Mouse (Mus musculus) forebrain, embryonic 13.5 days (tissue): ENCODE measurements at regions not wholly inside any gene's neighbourhood (a gene's known extent, or its start where the extent isn't known, plus 50 kb on each side); places are given as distances from the start of the nearest gene placed in this dataset.

Experiments
- ATAC-seq: fragments of 200-750 bp; cut with Nextera tagmentation; 2 replicates; pipeline ENCODE4 v1.8.0; 2017
- H3K27ac ChIP-seq: fragments of 300-500 bp; sonication (generic); 2 replicates; pipeline ENCODE4 v1.5.1; 2015; ENCODE audit warnings: inconsistent platforms, mild to moderate bottlenecking, moderate library complexity
- H3K27me3 ChIP-seq: fragments of 300-500 bp; sonication (generic); 2 replicates; pipeline ENCODE4 v1.6.1; 2015; ENCODE audit warnings: mild to moderate bottlenecking, inconsistent platforms
- H3K36me3 ChIP-seq: fragments of 300-500 bp; sonication (generic); 2 replicates; pipeline ENCODE4 v1.6.1; 2015; ENCODE audit warnings: mild to moderate bottlenecking, inconsistent platforms; ENCODE audit not compliant: poor library complexity, severe bottlenecking
- H3K4me1 ChIP-seq: fragments of 300-500 bp; sonication (generic); 2 replicates; pipeline ENCODE4 v1.6.1; 2015; ENCODE audit warnings: inconsistent platforms
- H3K4me2 ChIP-seq: fragments of 300-500 bp; sonication (generic); 2 replicates; pipeline ENCODE4 v1.6.1; 2015; ENCODE audit warnings: inconsistent platforms, mild to moderate bottlenecking, moderate library complexity
- H3K4me3 ChIP-seq: fragments of 300-500 bp; sonication (generic); 2 replicates; pipeline ENCODE4 v1.5.1; 2015; ENCODE audit warnings: mild to moderate bottlenecking, inconsistent platforms
- H3K9ac ChIP-seq: fragments of 300-500 bp; sonication (generic); 2 replicates; pipeline ENCODE4 v1.6.1; 2015; ENCODE audit warnings: mild to moderate bottlenecking, inconsistent platforms
- H3K9me3 ChIP-seq: fragments of 300-500 bp; sonication (generic); replicated peaks from 2 replicates; pipeline ENCODE4 v1.6.1; 2016; ENCODE audit warnings: inconsistent platforms
- WGBS: fragments of 180-500 bp; shearing (Covaris S2); methylation state at CpG from one replicate; pipeline ENCODE4 v1.1.7; 2015; 5-methylcytosine and 5-hydroxymethylcytosine counted together

DNA sequence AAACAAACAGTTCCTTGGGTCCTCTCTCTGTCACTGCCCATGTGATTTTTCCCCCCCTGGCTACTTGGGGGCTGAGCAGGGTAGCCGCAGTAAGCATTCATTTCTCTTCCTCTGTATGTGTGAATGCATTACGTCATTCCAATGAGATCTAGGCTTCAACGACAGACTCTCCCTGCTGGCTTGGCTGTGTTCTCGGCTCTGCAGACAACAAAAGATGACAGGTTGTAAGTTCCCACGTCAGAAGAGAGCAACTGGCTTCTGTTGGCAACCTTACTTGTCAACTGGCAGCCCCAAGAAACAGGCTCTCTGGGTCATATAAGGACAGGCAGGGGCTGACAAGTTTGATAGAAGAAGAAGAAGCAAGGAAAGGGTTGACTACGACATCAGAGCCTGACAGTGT, 423.4 kb downstream of the Sorl1 start:
- no peaks in the 10 kb centered on the region for H3K36me3 ChIP-seq
- H3K4me3 ChIP-seq = no peak overlapping the region
- peak; percentile 68 for ATAC-seq
- no peaks in the 10 kb centered on the region for H3K9me3 ChIP-seq
- H3K27ac ChIP-seq = peak overlapping the region; percentile 96
- H3K9ac ChIP-seq = no peak overlapping the region
- WGBS = 10% methylated on average over 6 of the region's 6 CpGs
- no peak overlapping the region for H3K4me2 ChIP-seq
- H3K27me3 ChIP-seq = no peaks in the 10 kb centered on the region
- H3K4me1 ChIP-seq = peaks cover 86% of the 10 kb centered on the region

DNA sequence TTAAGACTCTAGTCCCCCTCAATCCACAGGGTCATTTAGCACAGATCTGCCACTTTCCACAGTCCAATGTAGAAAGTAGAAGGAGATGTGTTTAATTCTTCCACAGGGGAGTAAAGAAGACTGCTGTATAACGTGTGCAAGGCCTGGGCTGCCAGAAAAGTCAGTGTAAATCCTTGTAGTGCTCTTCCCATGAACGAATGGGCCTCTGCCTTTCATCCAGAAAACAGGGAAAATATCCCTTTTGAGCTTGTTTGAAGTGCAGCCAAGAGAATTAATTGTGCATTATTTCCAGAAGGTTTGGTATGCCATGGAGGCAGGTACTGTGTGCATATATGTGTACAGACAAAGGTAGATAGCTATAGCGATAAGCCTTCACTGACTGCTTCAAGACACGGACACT, 425.1 kb downstream of the Sorl1 start:
- ATAC-seq = no peak
- Histone ChIP-seq H3K9ac (peak overlapping the region; percentile 45; the same call in 1 of the 2 replicates), H3K4me1 (peaks cover 83% of the 10 kb centered on the region), H3K27me3 (no peaks in the 10 kb centered on the region), H3K36me3 (no peaks in the 10 kb centered on the region), H3K4me3 (no peak overlapping the region), H3K4me2 (peak overlapping the region; percentile 27), H3K27ac (peak overlapping the region; percentile 96), H3K9me3 (no peaks in the 10 kb centered on the region)
- 25% methylated on average over 4 of the region's 4 CpGs for WGBS

DNA sequence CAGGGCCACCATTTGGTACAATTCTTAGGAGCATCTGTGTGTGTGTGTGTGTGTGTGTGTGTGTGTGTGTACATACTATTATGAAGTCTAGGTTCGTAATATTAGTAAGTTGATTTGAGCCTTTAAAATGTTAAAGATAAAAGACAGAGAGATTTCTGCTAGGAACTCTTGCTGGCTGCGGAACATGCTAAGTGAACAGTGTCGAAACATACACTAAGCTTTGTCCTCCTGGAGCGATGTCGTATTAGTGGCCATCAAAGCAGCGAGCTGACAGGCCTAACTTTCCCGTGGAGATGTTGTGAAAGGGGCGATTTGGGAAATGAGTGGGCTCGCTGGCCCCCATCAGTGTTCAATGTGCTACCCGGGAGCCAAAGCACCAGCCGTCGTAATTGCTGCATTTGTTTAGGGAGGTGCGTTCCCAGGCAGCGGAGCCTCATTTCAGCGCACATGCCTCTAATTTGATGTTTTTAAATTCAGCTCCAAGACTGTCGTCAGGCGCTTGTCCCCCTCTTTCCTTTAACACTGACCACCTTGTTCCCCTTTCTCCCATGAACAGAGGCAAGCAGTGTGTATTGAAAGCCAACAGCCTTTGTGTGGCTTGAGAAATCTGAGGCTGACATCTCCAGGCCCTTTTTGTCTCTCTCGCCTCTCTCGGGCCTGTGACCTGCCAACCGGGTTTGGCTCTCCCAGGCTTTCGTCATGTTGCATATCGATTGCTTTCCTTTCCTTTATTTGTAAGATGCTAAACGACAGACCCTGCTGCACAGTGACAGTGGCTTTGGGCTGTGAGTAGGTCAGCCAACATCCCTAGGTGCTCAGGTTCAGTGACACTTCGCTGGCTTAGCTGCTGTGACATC, 426.3 kb downstream of the Sorl1 start:
- Histone ChIP-seq H3K27ac (peak overlapping the region; percentile 96), H3K9ac (peak overlapping the region; percentile 40), H3K4me1 (peaks cover 72% of the 10 kb centered on the region), H3K27me3 (no peaks in the 10 kb centered on the region), H3K4me2 (peak overlapping the region; percentile 26), H3K9me3 (no peaks in the 10 kb centered on the region), H3K36me3 (no peaks in the 10 kb centered on the region), H3K4me3 (no peak overlapping the region)
- peak; percentile 86 for ATAC-seq
- 8% methylated on average over 24 of the region's 24 CpGs for WGBS

DNA sequence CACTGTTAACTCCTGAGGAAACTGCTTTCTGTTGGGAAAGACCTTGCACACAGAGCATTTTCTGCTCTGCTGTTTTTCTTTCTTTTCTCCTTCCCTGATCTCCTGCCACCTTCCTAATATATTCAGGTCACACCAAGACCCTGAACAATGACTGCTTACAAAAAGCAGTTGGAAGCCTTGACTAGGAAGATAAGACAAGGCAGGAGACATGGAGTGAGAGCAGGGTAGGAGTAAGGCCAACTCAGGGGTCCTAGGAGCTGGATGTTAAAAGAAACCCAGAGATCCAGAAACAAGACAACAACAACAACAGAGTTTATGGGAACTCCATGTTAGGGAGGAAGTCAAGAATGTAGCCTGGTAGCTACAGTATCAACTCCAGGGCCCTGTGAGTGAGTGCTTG, 426.9 kb downstream of the Sorl1 start:
- peak overlapping the region; percentile 26; the same call in 1 of the 2 replicates for H3K4me2 ChIP-seq

DNA sequence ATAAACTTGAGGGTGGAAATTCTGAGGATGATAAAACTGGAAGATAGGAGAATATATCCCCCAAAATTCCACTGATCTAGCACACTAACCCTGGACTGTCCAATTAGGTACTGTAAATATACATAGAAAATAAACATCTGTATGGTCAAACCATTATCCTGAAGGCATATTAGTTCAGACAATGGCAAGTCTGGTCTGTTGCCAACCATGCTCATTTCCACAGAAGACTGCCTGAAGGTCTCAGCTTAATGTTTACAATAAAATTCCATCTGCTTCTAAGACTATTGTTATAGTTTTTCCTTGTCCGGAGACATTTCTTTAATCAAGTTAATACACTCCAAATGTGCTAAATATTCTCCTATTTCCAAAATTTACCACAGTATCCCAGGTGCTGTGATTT, 441.2 kb downstream of the Sorl1 start:
- Histone ChIP-seq H3K4me2 (no peak overlapping the region), H3K27ac (no peak overlapping the region), H3K4me1 (no peaks in the 10 kb centered on the region), H3K27me3 (no peaks in the 10 kb centered on the region), H3K36me3 (no peaks in the 10 kb centered on the region), H3K9ac (no peak overlapping the region), H3K9me3 (no peaks in the 10 kb centered on the region), H3K4me3 (no peak overlapping the region)
- WGBS = 90% methylated on average over 1 of the region's 1 CpGs
- no peak for ATAC-seq

More for the DNA sequence above, 426.9 kb downstream of the Sorl1 start:
- ATAC-seq = peak; percentile 34; the same call in 1 of the 2 replicates
- no peak overlapping the region for H3K9ac ChIP-seq
- H3K27me3 ChIP-seq = no peaks in the 10 kb centered on the region
- H3K4me3 ChIP-seq = no peak overlapping the region
- H3K36me3 ChIP-seq = no peaks in the 10 kb centered on the region
- peaks cover 65% of the 10 kb centered on the region for H3K4me1 ChIP-seq
- no peaks in the 10 kb centered on the region for H3K9me3 ChIP-seq
- peak overlapping the region; percentile 96 for H3K27ac ChIP-seq

DNA sequence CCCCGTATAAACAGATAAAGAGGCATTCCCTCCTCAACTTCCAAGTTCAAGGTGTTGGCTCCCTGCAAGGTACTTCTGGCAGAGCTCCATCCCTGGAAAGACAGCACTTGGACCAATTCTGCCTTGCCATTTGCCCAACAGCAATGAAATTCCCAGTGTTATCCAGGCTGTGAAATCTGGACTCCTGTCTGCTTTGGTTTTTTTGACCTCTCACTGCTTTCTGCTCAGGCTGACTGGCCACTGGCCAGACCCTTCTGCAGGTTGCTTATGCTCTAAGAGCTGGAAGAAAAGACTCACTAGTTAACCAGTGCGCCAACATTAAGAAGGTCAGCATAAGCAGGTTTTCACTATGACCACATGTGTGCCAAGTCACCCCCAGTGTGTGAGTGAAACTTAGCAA, 448.4 kb downstream of the Sorl1 start:
- H3K4me2 ChIP-seq = no peak overlapping the region
- H3K27me3 ChIP-seq = no peaks in the 10 kb centered on the region
- no peak for ATAC-seq
- H3K36me3 ChIP-seq = no peaks in the 10 kb centered on the region
- WGBS = 90% methylated on average over 2 of the region's 2 CpGs
- peaks cover 6% of the 10 kb centered on the region; the same call in 1 of the 2 replicates for H3K4me1 ChIP-seq
- H3K9ac ChIP-seq = no peak overlapping the region
- no peaks in the 10 kb centered on the region for H3K9me3 ChIP-seq
- no peak overlapping the region for H3K27ac ChIP-seq
- H3K4me3 ChIP-seq = no peak overlapping the region

DNA sequence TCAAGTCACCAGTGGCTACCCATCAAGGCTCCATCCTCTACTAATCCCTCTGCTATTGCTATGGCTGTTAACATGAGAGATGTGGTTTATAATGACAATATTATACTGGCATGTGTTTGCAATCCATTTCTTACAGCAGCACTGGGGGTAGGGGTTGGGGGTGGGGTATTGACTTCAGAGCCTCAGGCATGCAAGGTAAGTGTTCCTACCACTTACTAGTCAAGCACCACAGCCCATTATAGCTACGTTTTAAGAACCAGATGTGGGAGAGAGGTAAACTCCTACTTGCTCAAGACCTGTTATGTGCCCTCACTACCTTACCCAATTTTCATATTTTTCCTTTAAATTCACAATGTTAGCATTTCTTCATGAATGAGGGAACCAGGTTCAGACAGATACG, 451.1 kb downstream of the Sorl1 start:
- Histone ChIP-seq H3K27ac (no peak overlapping the region), H3K36me3 (no peaks in the 10 kb centered on the region), H3K9me3 (no peaks in the 10 kb centered on the region), H3K4me3 (no peak overlapping the region), H3K27me3 (no peaks in the 10 kb centered on the region), H3K4me2 (no peak overlapping the region), H3K9ac (no peak overlapping the region), H3K4me1 (peaks cover 6% of the 10 kb centered on the region; the same call in 1 of the 2 replicates)
- 78% methylated on average over 2 of the region's 2 CpGs for WGBS
- ATAC-seq = no peak

DNA sequence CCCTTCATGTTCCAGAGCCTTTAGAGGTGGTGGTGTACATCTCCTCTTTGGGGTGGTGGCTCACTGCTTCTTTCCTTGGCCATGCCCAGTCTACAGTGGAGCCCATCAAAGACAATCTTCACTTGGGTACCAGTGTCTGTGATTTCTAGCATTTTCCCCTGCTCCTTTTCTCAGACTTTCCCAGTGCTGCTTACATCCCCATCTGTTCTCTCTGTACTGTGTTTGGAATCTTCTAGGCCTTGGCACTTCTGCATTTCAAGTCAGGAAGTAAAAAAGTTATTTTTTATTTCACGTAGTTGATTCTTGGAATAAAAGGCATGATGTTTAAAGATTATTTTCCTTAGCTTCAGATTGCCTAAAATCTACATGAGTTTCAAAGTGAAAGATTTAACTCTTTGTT, 455.4 kb downstream of the Sorl1 start:
- Histone ChIP-seq H3K9me3 (no peaks in the 10 kb centered on the region), H3K4me2 (no peak overlapping the region), H3K4me3 (no peak overlapping the region), H3K36me3 (no peaks in the 10 kb centered on the region), H3K9ac (no peak overlapping the region), H3K4me1 (peaks cover 10% of the 10 kb centered on the region), H3K27ac (no peak overlapping the region), H3K27me3 (no peaks in the 10 kb centered on the region)
- WGBS = 95% methylated on average over 1 of the region's 1 CpGs
- no peak for ATAC-seq

DNA sequence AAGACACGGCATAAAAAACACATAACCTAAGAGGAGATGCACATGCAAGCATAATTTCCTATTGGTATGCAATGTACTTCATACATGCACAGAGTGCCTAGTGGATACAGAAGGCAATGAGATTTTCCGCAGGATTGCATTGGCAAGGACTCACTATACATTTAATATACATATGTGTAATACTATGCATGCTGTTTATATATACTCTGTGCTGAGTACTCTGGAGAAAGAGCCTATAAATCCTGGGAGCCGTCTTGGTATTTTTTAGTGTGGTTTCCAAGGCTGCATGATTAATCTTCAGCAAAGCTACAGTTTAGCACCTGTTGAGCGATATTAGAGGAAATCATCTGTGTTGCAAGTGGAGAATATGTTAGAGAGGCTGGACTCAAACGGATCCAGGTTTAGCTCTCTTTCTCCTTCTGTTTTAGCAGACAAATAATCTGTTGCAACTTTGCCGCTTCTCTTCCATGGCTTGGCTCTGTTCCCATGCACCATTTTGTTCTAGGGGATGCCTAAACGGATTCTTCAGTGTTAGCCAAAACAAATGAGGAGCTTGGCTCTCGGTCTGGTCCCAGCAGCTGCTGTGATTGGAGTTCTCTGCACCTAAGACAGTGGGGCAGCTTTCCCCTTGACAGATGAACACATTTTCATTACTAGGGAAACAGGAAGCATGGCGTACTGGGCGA, 459.0 kb downstream of the Sorl1 start:
- H3K4me2 ChIP-seq = no peak overlapping the region
- H3K27ac ChIP-seq = 0 out of 2 replicates have a peak overlapping the region, but pooled peaks have one; percentile 31
- H3K9me3 ChIP-seq = no peaks in the 10 kb centered on the region
- WGBS = 72% methylated on average over 10 of the region's 10 CpGs
- H3K36me3 ChIP-seq = no peaks in the 10 kb centered on the region
- peak; percentile 93 for ATAC-seq
- no peak overlapping the region for H3K4me3 ChIP-seq
- H3K9ac ChIP-seq = no peak overlapping the region
- H3K4me1 ChIP-seq = peaks cover 10% of the 10 kb centered on the region
- H3K27me3 ChIP-seq = no peaks in the 10 kb centered on the region

DNA sequence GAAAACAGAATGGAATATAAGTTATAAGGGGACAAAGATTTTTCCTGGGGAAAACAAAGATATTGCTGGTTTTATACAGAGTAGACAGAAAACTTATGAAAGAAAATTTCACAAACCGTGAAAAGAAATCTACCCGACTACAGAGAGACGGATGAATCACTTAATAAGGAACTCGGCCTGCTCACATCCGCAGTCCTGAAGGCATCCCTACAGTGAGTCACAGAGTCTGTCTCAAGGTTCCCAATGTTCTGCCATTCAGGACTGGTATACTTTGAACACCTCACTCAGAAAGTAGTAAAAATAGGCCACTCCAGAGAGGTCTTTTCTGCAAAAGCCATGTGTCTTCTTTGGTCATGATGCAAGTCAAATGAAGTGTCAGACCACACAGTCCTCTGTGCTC, 463.5 kb downstream of the Sorl1 start:
- Histone ChIP-seq H3K4me2 (no peak overlapping the region), H3K9me3 (no peaks in the 10 kb centered on the region), H3K27me3 (no peaks in the 10 kb centered on the region), H3K4me3 (no peak overlapping the region), H3K27ac (no peak overlapping the region), H3K9ac (no peak overlapping the region), H3K4me1 (peaks cover 6% of the 10 kb centered on the region), H3K36me3 (no peaks in the 10 kb centered on the region)
- ATAC-seq = no peak
- WGBS = 93% methylated on average over 5 of the region's 5 CpGs

DNA sequence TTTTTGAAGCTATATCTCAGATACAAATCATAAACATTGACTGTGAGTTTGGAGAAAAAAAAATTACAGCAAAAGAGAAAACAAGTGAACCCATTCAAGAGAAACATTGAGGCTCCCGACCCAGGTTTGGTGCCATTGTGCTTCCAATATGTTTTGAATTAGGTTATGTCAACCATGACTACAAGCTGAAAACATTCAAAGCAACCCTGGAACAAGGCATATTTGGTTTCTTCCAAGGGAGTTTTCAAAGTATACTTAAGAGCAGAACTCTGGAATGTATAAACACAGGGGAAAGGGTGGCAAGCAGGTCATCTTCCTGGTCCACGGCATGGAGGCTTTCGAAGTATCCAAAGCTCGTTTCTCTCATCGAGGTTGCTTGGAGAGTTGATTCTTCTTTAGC, 464.1 kb downstream of the Sorl1 start:
- Histone ChIP-seq H3K4me3 (no peak overlapping the region), H3K9ac (no peak overlapping the region), H3K4me2 (no peak overlapping the region), H3K36me3 (no peaks in the 10 kb centered on the region), H3K27ac (no peak overlapping the region), H3K9me3 (no peaks in the 10 kb centered on the region), H3K4me1 (peaks cover under 1% of the 10 kb centered on the region; the same call in 1 of the 2 replicates), H3K27me3 (no peaks in the 10 kb centered on the region)
- ATAC-seq = no peak
- 87% methylated on average over 5 of the region's 5 CpGs for WGBS

DNA sequence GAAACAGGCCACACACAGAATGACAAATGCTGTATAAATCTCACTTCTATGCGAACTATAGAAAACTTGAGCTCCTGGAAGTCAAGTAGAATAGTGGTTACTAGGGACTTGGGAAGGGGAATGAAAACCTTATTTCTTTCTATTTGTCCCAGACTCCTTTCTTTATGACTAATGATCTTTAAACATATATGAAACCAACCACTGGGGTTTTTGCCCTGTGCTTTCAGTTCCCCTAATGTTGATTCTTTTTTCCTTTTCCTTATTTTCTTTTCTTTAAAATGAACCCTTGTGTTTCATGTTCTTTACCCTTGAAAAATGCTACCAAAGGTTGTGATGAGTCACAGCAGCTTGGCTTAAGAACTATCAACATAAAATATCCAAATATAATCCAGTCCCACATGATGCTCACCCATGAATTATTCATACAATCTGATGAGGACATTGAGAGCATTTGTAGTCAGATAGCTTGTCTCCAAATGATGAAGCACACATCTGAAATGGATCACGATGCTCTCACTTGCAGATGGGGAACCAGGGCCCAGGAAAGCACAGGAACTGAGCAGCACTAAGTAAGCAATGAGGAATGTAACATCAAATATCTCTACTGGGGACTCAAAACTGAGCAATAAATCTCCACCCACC, 470.2 kb upstream of the Ubash3b start:
- Histone ChIP-seq H3K27ac (no peak overlapping the region), H3K27me3 (no peaks in the 10 kb centered on the region), H3K36me3 (no peaks in the 10 kb centered on the region), H3K4me1 (no peaks in the 10 kb centered on the region), H3K9me3 (no peaks in the 10 kb centered on the region), H3K4me2 (no peak overlapping the region), H3K4me3 (no peak overlapping the region), H3K9ac (no peak overlapping the region)
- no peak for ATAC-seq
- 73% methylated on average over 2 of the region's 2 CpGs for WGBS
